Mouse (Mus musculus) erythroblast, embryonic 14.5 days (primary cell): Measurements from ENCODE around the gene Elmo3.

Experiments
- GATA1 ChIP-seq: IDR thresholded peaks from 2 replicates; pipeline ENCODE4 v1.6.1; 2012; ENCODE audit warnings: low read length, inconsistent platforms, mixed read lengths
- TAL1 ChIP-seq: IDR thresholded peaks from 3 replicates; pipeline ENCODE4 v1.6.1; 2012; ENCODE audit warnings: low read length, inconsistent platforms, mixed read lengths

DNA sequence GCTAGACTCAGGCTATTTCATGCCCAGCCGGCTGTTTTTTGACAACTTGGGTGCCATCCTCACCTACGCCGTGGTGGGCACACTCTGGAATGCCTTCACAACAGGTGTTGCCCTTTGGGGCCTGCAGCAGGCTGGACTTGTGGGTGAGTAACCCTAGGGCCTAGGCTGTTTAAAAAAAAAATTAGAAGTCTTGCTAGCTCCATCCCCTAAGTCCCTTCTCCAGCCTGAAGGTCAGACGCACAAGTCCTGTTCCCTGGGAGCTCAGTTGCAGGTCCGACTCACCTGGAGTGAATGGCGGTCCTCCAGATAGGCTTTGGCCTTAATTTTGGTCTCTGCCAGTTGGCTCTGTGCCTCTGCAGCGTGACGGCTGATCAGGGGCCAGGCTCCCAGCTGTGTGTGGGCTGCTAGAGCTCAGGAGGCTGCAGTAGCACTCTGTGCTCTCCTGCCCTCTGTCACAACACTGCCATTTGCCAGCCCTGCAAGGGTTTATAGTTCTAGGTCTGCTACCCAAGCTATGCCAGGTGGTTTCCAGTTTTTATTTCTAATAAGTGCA lies 48.3 kb downstream of the Elmo3 start:
- TF ChIP-seq GATA1 = no peak
- TF ChIP-seq TAL1 = no peak
